Mouse (Mus musculus) stomach, postnatal 0 days (tissue): ENCODE results near the gene Crk.

ENCODE experiments used
- CTCF ChIP-seq: IDR thresholded peaks from 2 replicates; pipeline ENCODE4 v1.5.1; 2016; ENCODE audit warnings: antibody characterized with exemption, low read depth, mild to moderate bottlenecking, moderate library complexity
- EP300 ChIP-seq: optimal IDR thresholded peaks from 2 replicates; pipeline ENCODE3; 2016; ENCODE audit warnings: antibody characterized with exemption

- TF ChIP-seq CTCF (no peak), EP300 (peak; percentile 39)
These were observed 25.1 kb upstream of the Crk start for GRCm38 (mm10) chr11:75653781-75654470.
